ENCODE assay signal across 14 mouse cellular contexts in the genomic region with DNA sequence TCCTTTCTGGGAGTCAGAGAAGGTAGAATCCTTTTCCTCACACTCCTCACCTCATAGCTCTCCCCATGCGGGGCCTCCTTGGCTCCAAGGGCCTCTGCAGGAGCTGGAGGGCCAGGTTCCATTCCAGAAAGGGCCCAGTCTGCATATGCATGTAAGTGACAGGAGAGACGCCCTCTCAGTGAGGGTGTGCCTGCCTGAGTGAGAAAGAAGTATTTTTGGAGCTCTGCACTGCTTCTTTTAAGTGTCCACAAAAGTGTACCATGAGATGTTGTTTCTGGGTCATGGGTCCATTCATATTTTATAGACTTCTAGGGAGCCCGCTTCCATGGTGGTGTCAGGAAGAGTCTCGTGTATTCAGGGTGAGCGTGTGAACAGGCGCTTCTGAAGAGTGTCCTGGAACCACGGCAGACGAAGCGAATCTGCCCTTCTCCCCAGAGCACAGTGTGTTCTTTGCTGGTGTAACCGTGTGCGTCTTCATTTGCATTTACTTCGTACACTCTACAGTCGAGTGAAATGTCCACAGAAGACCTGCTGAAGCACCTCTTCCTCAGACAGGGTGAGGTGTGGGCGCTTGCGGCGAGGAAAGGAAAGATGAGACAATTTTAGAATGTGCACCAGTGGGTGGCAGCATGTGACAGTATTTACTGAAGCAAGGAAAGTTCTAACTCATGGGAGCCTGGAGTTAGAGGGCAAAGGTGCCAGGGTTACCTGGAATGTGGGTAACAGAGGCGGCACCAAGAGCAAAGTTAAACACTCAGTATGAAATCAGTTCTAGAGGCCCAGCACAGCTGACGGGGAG. TPM values are rescaled to one million over a fixed set of nuclear protein-coding genes. Genes with fewer than 3 reads are reported as not detected.
A peak's percentile ranks its signal among the peaks of the same experiment; 100 is the strongest.
DNase-seq lines count a peak whose midpoint lies in the region; ATAC-seq and TF ChIP-seq lines count a peak whose summit lies in the region.
"Had no signal": no experiment of that assay in that cellular context is flagged by ENCODE, and none has a peak within 500 bp of the region (broad histone marks: within the 10 kb centered on the region; RNA-seq: fewer than 3 reads in every experiment).

No protein-coding gene starts in this region.

- H3K27me3 ChIP-seq in stomach, postnatal 0 days (ENCODE audit: control insufficient read depth, insufficient read depth, low read length): no peaks in the 10 kb centered on the region
- H3K27me3 ChIP-seq in thymus, adult 2 months (ENCODE audit: control insufficient read depth, insufficient read depth, low read length): no peaks in the 10 kb centered on the region
- H3K27me3 ChIP-seq: heart, embryonic 15.5 days; stomach, embryonic 15.5 days had no signal

- peak overlapping the region; percentile 83 for H3K27ac ChIP-seq in left cerebral cortex, adult 2 months
- no peak overlapping the region for H3K27ac ChIP-seq in stomach, postnatal 0 days (replicated peaks)
- H3K27ac ChIP-seq in thymus, adult 2 months (ENCODE audit: control insufficient read depth, insufficient read depth, low read length): no peak overlapping the region
- H3K27ac ChIP-seq: embryonic facial prominence, embryonic 10.5 days; heart, embryonic 15.5 days; stomach, embryonic 15.5 days had no signal

- WGBS in stomach, postnatal 0 days: 79% methylated on average over 18 of the region's 18 CpGs
- WGBS in thymus, adult 2 months: 96% methylated on average over 18 of the region's 18 CpGs

- TF ChIP-seq CTCF in left cerebral cortex, adult 2 months (IDR thresholded peaks at IDR 0.05): no peak
- TF ChIP-seq CTCF in stomach, postnatal 0 days (IDR thresholded peaks at IDR 0.05; ENCODE audit: low read depth): peak; percentile 35
- no peak for TF ChIP-seq CTCF in thymus, adult 2 months (IDR thresholded peaks at IDR 0.05; ENCODE audit: borderline replicate concordance, control insufficient read depth, extremely low read depth, insufficient read depth, low read length, poor library complexity)

- intact Hi-C loops in left cerebral cortex, adult 2 months (cut with DNase I): no loop called here

- H3K4me1 ChIP-seq in stomach, postnatal 0 days (replicated peaks; ENCODE audit: control insufficient read depth, insufficient read depth): no peaks in the 10 kb centered on the region
- H3K4me1 ChIP-seq in thymus, adult 2 months (replicated peaks; ENCODE audit: control insufficient read depth, insufficient read depth, low read length): no peaks in the 10 kb centered on the region
- H3K4me1 ChIP-seq: embryonic facial prominence, embryonic 10.5 days; stomach, embryonic 15.5 days had no signal

- no peak for TF ChIP-seq EP300 in stomach, postnatal 0 days (optimal IDR thresholded peaks at IDR 0.05)

- H3K9ac ChIP-seq in stomach, postnatal 0 days (ENCODE audit: low read length): no peak overlapping the region
- H3K9ac ChIP-seq: heart, embryonic 15.5 days; stomach, embryonic 15.5 days had no signal

- H3K36me3 ChIP-seq in stomach, postnatal 0 days (ENCODE audit: control insufficient read depth, insufficient read depth, low read length): peaks cover 4% of the 10 kb centered on the region; the same call in 1 of the 2 replicates
- H3K36me3 ChIP-seq in thymus, adult 2 months (ENCODE audit: control insufficient read depth, insufficient read depth, low read length): no peaks in the 10 kb centered on the region

- H3K4me3 ChIP-seq in left cerebral cortex, adult 2 months: no peak overlapping the region
- H3K4me3 ChIP-seq in stomach, postnatal 0 days (ENCODE audit: low read depth, low read length): no peak overlapping the region
- H3K4me3 ChIP-seq in thymus, adult 2 months (ENCODE audit: control insufficient read depth, insufficient read depth, low read length): no peak overlapping the region
- H3K4me3 ChIP-seq: embryonic facial prominence, embryonic 10.5 days; heart, embryonic 15.5 days; stomach, embryonic 15.5 days had no signal

- H3K9me3 ChIP-seq in stomach, postnatal 0 days (ENCODE audit: control insufficient read depth, low read length): no peaks in the 10 kb centered on the region
- H3K9me3 ChIP-seq: embryonic facial prominence, embryonic 10.5 days; heart, embryonic 15.5 days; stomach, embryonic 15.5 days had no signal

- ATAC-seq in stomach, postnatal 0 days (ENCODE audit: low FRiP score, low TSS enrichment): peak; percentile 69

- DNase-seq in left cerebral cortex, adult 2 months (ENCODE audit: extremely low spot score in 1 of 2, low spot score in 2 of 2): peak in 1 of 2 experiments; percentile 39
- no peak for DNase-seq in left cerebral cortex, adult 11 months (ENCODE audit: low spot score)
- peak; percentile 38 to 54 for DNase-seq in spleen, adult 18-20 months
- DNase-seq in spleen, postnatal 10 days (ENCODE audit: low spot score in 2 of 2): no peak
- peak; percentile 63 to 67 for DNase-seq in kidney, adult 8-10 months
- peak; percentile 43 for DNase-seq in stomach, postnatal 0 days (ENCODE audit: low spot score)
- DNase-seq in thymus, adult 2 months: no peak
- DNase-seq: adrenal gland, postnatal 25 days; cerebellum, adult 18-20 months; gastrocnemius, postnatal 36 days had no signal

- no peak for TF ChIP-seq POLR2A in thymus, adult 2 months (IDR thresholded peaks at IDR 0.05; ENCODE audit: control insufficient read depth, extremely low read depth, insufficient read depth, low read length, poor library complexity)

- no peak overlapping the region for H3K4me2 ChIP-seq in stomach, postnatal 0 days (replicated peaks; ENCODE audit: low read depth)
- H3K4me2 ChIP-seq: heart, embryonic 15.5 days; stomach, embryonic 15.5 days had no signal

RNA-seq across cellular contexts. Expression of a gene that starts 6.7 kb away (rescaled TPM):
- 10 to 100 TPM; 23.5 to 27.7 TPM for total RNA-seq in left cerebral cortex, adult 2 months (2021)
- polyA plus RNA-seq in stomach, postnatal 0 days (2015; fragmentation: Nextera tagmentation; extraction: Ambion mirVana): 9.3 and 9.5 TPM in 2 replicates
- 24.2 and 28.0 TPM in 2 replicates for polyA plus RNA-seq in thymus, adult 2 months (2012; rRNA removed)

RNA-seq across cellular contexts. Expression of a gene that starts 28.4 kb away (rescaled TPM):
- 10 to 100 TPM; 64.0 to 70.2 TPM for total RNA-seq in left cerebral cortex, adult 2 months (2021)
- 6.8 and 7.1 TPM in 2 replicates for polyA plus RNA-seq in stomach, postnatal 0 days (2015; fragmentation: Nextera tagmentation; extraction: Ambion mirVana)
- polyA plus RNA-seq in thymus, adult 2 months (2012; rRNA removed): 6.4 and 6.7 TPM in 2 replicates

RNA-seq across cellular contexts. Expression of a gene that starts 35.4 kb away (rescaled TPM):
- total RNA-seq in left cerebral cortex, adult 2 months (2021): 10 to 100 TPM; 10.2 to 12.2 TPM
- polyA plus RNA-seq in stomach, postnatal 0 days (2015; fragmentation: Nextera tagmentation; extraction: Ambion mirVana): 15.5 and 15.8 TPM in 2 replicates
- 55.5 and 65.2 TPM in 2 replicates for polyA plus RNA-seq in thymus, adult 2 months (2012; rRNA removed)

RNA-seq across cellular contexts. Expression of a gene that starts 46.2 kb away (rescaled TPM):
- total RNA-seq in left cerebral cortex, adult 2 months (2021): under 1 TPM in 1 of 2 experiments, not detected in 1; 0.25 TPM
- 0.16 and 0.22 TPM in 2 replicates for polyA plus RNA-seq in stomach, postnatal 0 days (2015; fragmentation: Nextera tagmentation; extraction: Ambion mirVana)
- polyA plus RNA-seq in thymus, adult 2 months (2012; rRNA removed): 0.16 and 0.45 TPM in 2 replicates
- total RNA-seq: gastrocnemius, postnatal 36 days had no signal
- polyA plus RNA-seq: limb, embryonic 11.5 days had no signal

Comparison
In these comparisons a context has a peak if more than half of its experiments do, and no peak if none do; other contexts are left out.
1. DNase-seq: peak in spleen, adult 18-20 months (2 of 2), kidney, adult 8-10 months (2 of 2) and stomach, postnatal 0 days (single experiment); none in left cerebral cortex, adult 11 months (single experiment), spleen, postnatal 10 days (0 of 2) and thymus, adult 2 months (single experiment).